Mouse (Mus musculus) mesoderm, embryonic 11.5 days (tissue): Measurements from ENCODE around the gene Gnai1.
"Not testable (repeated sequence)": the region's sequence is repeated elsewhere in the genome, so short reads cannot be mapped to it uniquely, and the experiment has no call there.

ENCODE experiments used
- DNase-seq: peaks from one replicate; pipeline ENCODE4 v3.0.0-alpha.2; 2012; ENCODE audit warnings: low read depth, low spot score

Gnai1 gene

GRCm38 (mm10) chr5:18360281-18360819, at the start of gene Gnai1:
TSS of gene Gnai1 (minus strand) at chr5:18360355.
- peak; percentile 81 for DNase-seq

- no peak for DNase-seq
Measured at GRCm38 (mm10) chr5:18367864-18368263, 7.7 kb upstream of the Gnai1 start.

GRCm38 (mm10) chr5:18365460-18365859, 5.3 kb upstream of the Gnai1 start:
- no peak for DNase-seq

GRCm38 (mm10) chr5:18360956-18361355, 801 bp upstream of the Gnai1 start:
- DNase-seq, result peak; percentile 7

- peak; percentile 53 for DNase-seq
Measured at GRCm38 (mm10) chr5:18359376-18360280, 527 bp downstream of the Gnai1 start.

- no peak for DNase-seq
Measured at GRCm38 (mm10) chr5:18358778-18359177, 1.4 kb downstream of the Gnai1 start.

- peak; percentile 42 for DNase-seq
Measured at GRCm38 (mm10) chr5:18358191-18358590, 2.0 kb downstream of the Gnai1 start.

GRCm38 (mm10) chr5:18347297-18347696, 12.9 kb downstream of the Gnai1 start:
- no peak for DNase-seq

GRCm38 (mm10) chr5:18343455-18344142, 16.6 kb downstream of the Gnai1 start:
- DNase-seq, result no peak

GRCm38 (mm10) chr5:18342765-18343454, 17.2 kb downstream of the Gnai1 start:
- no peak for DNase-seq

GRCm38 (mm10) chr5:18341876-18342275, 18.3 kb downstream of the Gnai1 start:
- DNase-seq, result not testable (repeated sequence)

GRCm38 (mm10) chr5:18332256-18332655, 27.9 kb downstream of the Gnai1 start:
- DNase-seq, result no peak

- DNase-seq, result no peak
Measured at GRCm38 (mm10) chr5:18330726-18331125, 29.4 kb downstream of the Gnai1 start.

- DNase-seq, result no peak
Measured at GRCm38 (mm10) chr5:18326159-18326558, 34.0 kb downstream of the Gnai1 start.

- no peak for DNase-seq
Measured at GRCm38 (mm10) chr5:18323534-18323933, 36.6 kb downstream of the Gnai1 start.

GRCm38 (mm10) chr5:18321661-18322060, 38.5 kb downstream of the Gnai1 start:
- DNase-seq, result no peak

GRCm38 (mm10) chr5:18318846-18319245, 41.3 kb downstream of the Gnai1 start:
- no peak for DNase-seq

GRCm38 (mm10) chr5:18307229-18307804, 52.8 kb downstream of the Gnai1 start:
- no peak for DNase-seq

- DNase-seq, result no peak
Measured at GRCm38 (mm10) chr5:18296584-18296983, 63.6 kb downstream of the Gnai1 start.

- no peak for DNase-seq
Measured at GRCm38 (mm10) chr5:18292744-18293143, 67.4 kb downstream of the Gnai1 start.

GRCm38 (mm10) chr5:18289530-18289929, 70.6 kb downstream of the Gnai1 start:
- no peak for DNase-seq
